Mouse (Mus musculus) heart, postnatal 0 days (tissue): ENCODE measurements at regions not wholly inside any gene's neighbourhood (a gene's known extent, or its start where the extent isn't known, plus 50 kb on each side); places are given as distances from the start of the nearest gene placed in this dataset.

Experiments used
- ATAC-seq: fragments of 200-750 bp; cut with Nextera tagmentation; 2 replicates; pipeline ENCODE4 v1.8.0; 2017; ENCODE audit warnings: low read depth, moderate number of reproducible peaks, moderate library complexity; ENCODE audit not compliant: insufficient read depth
- DNase-seq: peaks from one replicate; pipeline ENCODE4 v3.0.0-alpha.2; 2016; ENCODE audit warnings: low spot score
- H3K27ac ChIP-seq: fragments of 300-500 bp; sonication (generic); 2 replicates; pipeline ENCODE4 v1.5.1; 2014; ENCODE audit warnings: low read depth, mild to moderate bottlenecking
- H3K27me3 ChIP-seq: fragments of 300-500 bp; sonication (generic); 2 replicates; pipeline ENCODE4 v1.6.1; 2014; ENCODE audit warnings: low read length, mixed read lengths; ENCODE audit not compliant: control insufficient read depth, insufficient read depth
- H3K36me3 ChIP-seq: fragments of 300-500 bp; sonication (generic); replicated peaks from 2 replicates; pipeline ENCODE4 v1.6.1; 2014; ENCODE audit warnings: low read length, mixed read lengths; ENCODE audit not compliant: control insufficient read depth, insufficient read depth
- H3K4me1 ChIP-seq: fragments of 300-500 bp; sonication (generic); 2 replicates; pipeline ENCODE4 v1.6.1; 2014; ENCODE audit warnings: antibody characterized with exemption; ENCODE audit not compliant: control insufficient read depth, insufficient read depth
- H3K4me2 ChIP-seq: fragments of 300-500 bp; sonication (generic); 2 replicates; pipeline ENCODE4 v1.6.1; 2014; ENCODE audit warnings: low read depth, mild to moderate bottlenecking, low read length, moderate library complexity
- H3K4me3 ChIP-seq: fragments of 300-500 bp; sonication (generic); 2 replicates; pipeline ENCODE4 v1.5.1; 2014; ENCODE audit warnings: low read depth, low read length
- H3K9ac ChIP-seq: fragments of 300-500 bp; sonication (generic); replicated peaks from 2 replicates; pipeline ENCODE4 v1.6.1; 2014; ENCODE audit warnings: low read depth, low read length, mixed read lengths
- H3K9me3 ChIP-seq: fragments of 300-500 bp; sonication (generic); replicated peaks from 2 replicates; pipeline ENCODE4 v1.6.1; 2016; ENCODE audit warnings: low read length; ENCODE audit not compliant: control insufficient read depth
- CTCF ChIP-seq: IDR thresholded peaks from 2 replicates; pipeline ENCODE4 v1.5.1; 2016; ENCODE audit warnings: antibody characterized with exemption, control low read depth, low read depth
- EP300 ChIP-seq: IDR thresholded peaks from 2 replicates; pipeline ENCODE4 v1.6.1; 2016; ENCODE audit warnings: antibody characterized with exemption, low read depth
- WGBS: fragments of 180-500 bp; shearing (Covaris S2); extraction: QIAGEN DNeasy Blood & Tissue Kit; methylation state at CpG from one replicate; pipeline ENCODE4 v1.1.7; 2014; 5-methylcytosine and 5-hydroxymethylcytosine counted together

DNA sequence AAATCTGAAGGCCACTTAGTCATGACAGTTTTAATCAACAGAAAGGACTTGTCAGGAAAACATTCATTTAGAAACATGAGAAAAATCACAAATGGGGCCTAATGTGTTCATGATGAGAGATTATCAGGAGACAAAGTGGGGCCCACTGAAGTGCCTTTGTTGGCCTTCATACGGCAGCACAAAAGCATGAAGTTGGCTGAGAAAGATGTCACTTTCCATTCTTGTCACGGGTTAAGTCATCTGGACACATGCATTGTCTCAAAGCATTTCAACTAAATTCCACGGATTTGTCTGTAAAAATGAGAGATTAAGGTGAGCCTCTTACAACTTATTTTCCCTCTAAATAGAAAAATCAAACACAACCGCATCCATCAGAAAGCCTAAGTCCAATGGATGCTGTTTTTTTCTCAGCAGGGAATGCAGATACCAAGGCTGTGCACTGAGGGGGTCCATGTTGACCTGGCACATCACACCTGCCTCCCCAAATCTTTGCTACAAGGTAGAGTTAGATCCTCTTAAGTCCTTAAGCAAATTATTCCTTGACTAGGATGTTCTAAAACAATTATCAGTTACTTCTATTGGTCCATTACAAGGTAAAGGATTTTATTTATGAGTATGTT lies 1679.2 kb downstream of the 4930444P10Rik start:
- Histone ChIP-seq H3K27ac (no peak overlapping the region), H3K4me3 (no peak overlapping the region), H3K9ac (no peak overlapping the region), H3K9me3 (no peaks in the 10 kb centered on the region), H3K4me2 (no peak overlapping the region), H3K27me3 (no peaks in the 10 kb centered on the region), H3K36me3 (no peaks in the 10 kb centered on the region), H3K4me1 (no peaks in the 10 kb centered on the region)
- ATAC-seq (no peak), DNase-seq (no peak)
- WGBS: 59% methylated on average over 4 of the region's 4 CpGs
- TF ChIP-seq EP300: no peak

- Histone ChIP-seq H3K27me3 (no peaks in the 10 kb centered on the region), H3K9me3 (no peaks in the 10 kb centered on the region), H3K36me3 (no peaks in the 10 kb centered on the region), H3K9ac (no peak overlapping the region), H3K4me2 (no peak overlapping the region), H3K27ac (no peak overlapping the region), H3K4me3 (no peak overlapping the region), H3K4me1 (no peaks in the 10 kb centered on the region)
- ATAC-seq (no peak), DNase-seq (no peak)
- TF ChIP-seq CTCF (no peak), EP300 (no peak)
- WGBS: 85% methylated on average over 3 of the region's 3 CpGs
These were observed 1722.9 kb downstream of the 4930444P10Rik start for GRCm38 (mm10) chr1:14369957-14370833.

DNA sequence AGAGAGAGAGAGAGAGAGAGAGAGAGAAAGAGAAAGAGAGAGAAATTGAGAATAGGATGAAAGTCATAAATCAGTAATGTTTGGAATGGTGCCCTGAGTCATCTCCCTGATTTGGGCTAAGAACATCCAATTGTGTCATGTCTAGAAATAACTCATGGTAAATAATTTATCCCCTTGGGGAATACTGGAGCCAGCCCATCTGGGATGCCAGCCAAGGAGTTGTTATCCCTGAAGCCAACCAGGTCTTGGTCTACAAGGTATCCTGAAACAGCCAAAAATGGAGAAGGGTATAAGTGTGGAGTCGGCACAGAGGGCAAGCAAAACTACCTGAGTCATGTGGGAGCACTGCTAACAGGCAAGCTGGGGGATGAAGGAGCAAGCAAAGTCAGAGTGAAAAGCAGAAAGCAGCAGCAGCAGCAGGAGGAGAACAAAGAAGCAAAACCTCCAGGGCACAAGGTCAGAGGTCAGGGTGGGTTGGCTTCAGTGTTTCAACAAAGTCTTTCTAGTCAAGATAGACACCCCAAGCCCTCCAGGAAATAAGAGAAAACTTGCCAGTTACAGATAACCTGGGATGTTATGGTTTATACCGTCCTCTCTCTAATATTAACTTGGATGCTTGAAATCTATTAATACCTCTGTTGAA lies 1733.0 kb downstream of the 4930444P10Rik start:
- H3K4me1 ChIP-seq: no peaks in the 10 kb centered on the region
- DNase-seq (no peak), ATAC-seq (no peak)
- no peaks in the 10 kb centered on the region for H3K36me3 ChIP-seq
- no peak for TF ChIP-seq EP300
- TF ChIP-seq CTCF: no peak
- no peaks in the 10 kb centered on the region for H3K9me3 ChIP-seq
- no peak overlapping the region for H3K4me2 ChIP-seq
- H3K27me3 ChIP-seq: no peaks in the 10 kb centered on the region
- 55% methylated on average over 2 of the region's 2 CpGs for WGBS
- H3K4me3 ChIP-seq: no peak overlapping the region
- no peak overlapping the region for H3K9ac ChIP-seq
- no peak overlapping the region for H3K27ac ChIP-seq
